Comparison of ENCODE assay signal across 20 mouse cellular contexts in genomic region chr5:48411462-48411861, GRCm38 (mm10).
"Had no signal": no experiment of that assay in that cellular context is flagged by ENCODE, and none has a peak within 500 bp of the region (broad histone marks: within the 10 kb centered on the region; RNA-seq: fewer than 3 reads in every experiment).

No protein-coding gene starts in this region.

- ATAC-seq: intestine, embryonic 15.5 days; liver, embryonic 12.5 days; midbrain, embryonic 13.5 days; midbrain, embryonic 16.5 days had no signal

- H3K9me3 ChIP-seq: intestine, embryonic 15.5 days; limb, embryonic 13.5 days; liver, embryonic 12.5 days; liver, embryonic 15.5 days; lung, embryonic 15.5 days; megakaryocyte, embryonic 14.5 days; midbrain, embryonic 10.5 days; midbrain, embryonic 13.5 days had no signal

- H3K4me1 ChIP-seq: intestine, embryonic 15.5 days; liver, embryonic 12.5 days; liver, embryonic 15.5 days; lung, embryonic 15.5 days; megakaryocyte, embryonic 14.5 days had no signal

- DNase-seq: kidney, adult 11 months; kidney, postnatal 10 days; layer of hippocampus, adult 9-11 months; liver; lung, adult 18-20 months; lung, postnatal 10 days; lung, postnatal 36 days; thymus, adult 18-20 months; thymus, postnatal 36 days had no signal

- H3K4me3 ChIP-seq: intestine, embryonic 15.5 days; layer of hippocampus, adult 2 months; limb, embryonic 13.5 days; liver, embryonic 12.5 days; liver, embryonic 15.5 days; lung, embryonic 15.5 days; megakaryocyte, embryonic 14.5 days; midbrain, embryonic 10.5 days; midbrain, embryonic 13.5 days; myocyte had no signal

- H3K36me3 ChIP-seq: intestine, embryonic 15.5 days; limb, embryonic 13.5 days; liver, embryonic 12.5 days; liver, embryonic 15.5 days; lung, embryonic 15.5 days; midbrain, embryonic 10.5 days; midbrain, embryonic 13.5 days had no signal

- H3K27ac ChIP-seq: intestine, embryonic 15.5 days; layer of hippocampus, adult 2 months; limb, embryonic 13.5 days; liver, embryonic 12.5 days; liver, embryonic 15.5 days; lung, embryonic 15.5 days; midbrain, embryonic 10.5 days; midbrain, embryonic 13.5 days had no signal

- H3K9ac ChIP-seq: intestine, embryonic 15.5 days; limb, embryonic 13.5 days; liver, embryonic 12.5 days; liver, embryonic 15.5 days; lung, embryonic 15.5 days; midbrain, embryonic 13.5 days had no signal

- H3K4me2 ChIP-seq: intestine, embryonic 15.5 days; limb, embryonic 13.5 days; liver, embryonic 12.5 days; liver, embryonic 15.5 days; lung, embryonic 15.5 days; midbrain, embryonic 13.5 days had no signal

- H3K27me3 ChIP-seq: intestine, embryonic 15.5 days; limb, embryonic 13.5 days; liver, embryonic 12.5 days; liver, embryonic 15.5 days; lung, embryonic 15.5 days; megakaryocyte, embryonic 14.5 days; midbrain, embryonic 13.5 days had no signal
